Mouse (Mus musculus) CD4-positive helper T cell, adult 2 months (primary cell): ENCODE data around the gene Tdp2.

ENCODE experiments used
- DNase-seq: peaks from one replicate; pipeline ENCODE4 v3.0.0-alpha.2; 2012; ENCODE audit warnings: low read depth, missing footprints, low spot score

Tdp2 gene

DNA sequence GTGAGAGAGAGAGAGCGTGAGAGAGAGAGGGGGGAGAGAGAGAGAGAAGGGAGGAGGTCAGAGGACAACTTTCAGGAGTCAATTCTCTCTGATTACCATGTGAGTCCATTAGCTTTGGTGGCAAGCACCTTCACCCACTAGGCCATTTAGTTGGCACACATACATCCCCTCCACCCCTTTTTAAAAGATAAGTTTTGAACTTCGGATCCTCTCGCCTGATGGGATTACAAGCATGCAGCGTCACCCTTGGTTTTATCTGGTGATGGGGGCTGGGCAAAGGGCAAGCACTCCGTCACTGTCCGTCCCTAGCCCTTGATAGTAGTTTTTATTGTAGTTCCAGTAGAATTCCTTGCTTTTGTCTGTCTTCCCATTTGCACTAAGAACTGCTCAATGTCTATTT is 48.7 kb downstream of the Tdp2 start:
- no peak for DNase-seq

DNA sequence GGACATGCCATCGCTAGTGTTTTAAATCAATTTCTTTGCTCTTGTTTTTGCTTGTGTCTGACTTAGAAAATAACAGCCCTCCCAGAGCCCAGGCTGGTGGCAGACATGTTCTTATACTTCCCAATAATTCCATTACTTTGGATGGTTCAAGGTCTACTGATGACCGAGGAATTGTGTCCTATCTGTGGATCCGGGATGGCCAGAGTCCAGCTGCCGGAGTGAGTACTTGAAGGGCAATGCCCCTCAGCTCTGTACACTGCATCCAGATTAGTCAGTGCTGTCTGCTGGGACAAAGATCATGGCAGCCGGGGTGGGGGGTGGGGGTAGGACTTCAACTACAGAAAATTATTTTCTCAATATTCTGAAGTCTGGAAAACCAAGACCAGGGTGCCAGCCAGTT is 49.2 kb downstream of the Tdp2 start:
- DNase-seq, result no peak

DNA sequence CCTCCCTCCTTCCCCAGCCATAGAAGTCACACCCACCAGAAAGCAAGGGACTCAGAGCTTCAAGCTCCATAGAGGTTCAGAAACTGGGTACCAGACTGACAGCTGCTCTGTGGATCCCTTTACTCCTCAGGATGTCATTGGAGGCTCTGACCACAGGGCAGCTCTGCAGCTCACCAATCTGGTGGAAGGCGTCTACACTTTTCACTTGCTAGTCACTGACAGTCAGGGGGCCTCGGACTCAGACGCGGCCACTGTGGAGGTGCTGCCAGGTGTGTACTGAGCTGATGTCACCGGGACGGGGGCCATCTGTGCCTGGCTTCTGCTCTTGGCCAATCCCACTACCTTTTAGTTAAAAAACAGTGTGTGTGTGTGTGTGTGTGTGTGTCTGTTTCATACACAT is 50.9 kb downstream of the Tdp2 start:
- no peak for DNase-seq

DNA sequence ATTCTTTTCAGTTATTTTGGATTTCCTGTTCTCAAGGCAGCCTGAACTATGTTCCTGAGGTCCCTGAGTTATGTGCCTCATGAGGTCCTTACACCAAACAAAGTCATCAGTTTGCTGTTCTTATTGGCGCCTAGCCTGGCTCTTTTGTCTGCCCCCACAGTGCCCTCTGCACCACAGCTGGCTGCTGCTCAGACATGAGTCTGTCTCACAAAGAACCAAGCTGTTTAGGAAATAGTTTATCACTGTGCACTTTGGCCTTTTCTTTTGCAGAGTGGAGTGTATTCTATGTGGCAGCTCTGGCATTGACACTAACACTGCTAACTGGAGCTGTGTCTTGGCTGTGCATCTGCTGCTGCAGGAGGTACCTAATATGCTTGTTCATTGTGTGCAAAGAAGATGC is 58.1 kb downstream of the Tdp2 start:
- no peak for DNase-seq
